Mouse (Mus musculus): ENCODE results near the gene Gm21119. TPM values are rescaled to one million over a fixed set of nuclear protein-coding genes. Genes with fewer than 3 reads are reported as not detected.
"Not testable (repeated sequence)": the region's sequence is repeated elsewhere in the genome, so short reads cannot be mapped to it uniquely, and the experiment has no call there.

The Gm21119 gene
- total RNA-seq, 1 experiment: not detected

DNA sequence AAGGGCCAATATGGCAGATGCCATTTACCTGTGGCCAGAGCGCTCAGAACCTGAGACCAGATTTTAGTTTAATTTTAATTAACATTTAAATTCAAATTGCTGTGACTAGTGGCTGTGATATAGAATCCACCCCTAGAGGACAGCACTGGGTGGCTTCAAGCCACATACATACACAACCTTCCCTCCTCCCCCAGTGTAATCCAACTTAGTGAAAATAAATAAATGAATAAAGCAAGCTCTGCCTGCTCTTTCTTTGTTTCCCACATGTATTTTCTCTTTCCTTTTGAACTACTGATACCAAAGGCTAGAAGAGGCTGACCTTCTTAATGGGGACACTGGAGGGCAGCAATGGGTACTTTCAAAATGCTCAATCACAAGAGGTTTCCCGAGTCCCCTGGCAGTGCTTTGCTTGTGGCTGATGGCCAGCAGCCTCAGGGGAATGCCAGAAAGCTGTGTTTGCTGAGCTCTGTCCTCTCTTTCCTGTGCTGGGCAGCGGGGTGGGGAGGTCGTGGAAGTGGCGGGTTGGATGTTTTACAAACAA lies 21.9 kb upstream of the Gm21119 start:
- H3K4me3 ChIP-seq (ENCODE audit: insufficient read depth in 1 of 2, low read depth in 1 of 2, low read length in 2 of 2, poor library complexity in 1 of 2, severe bottlenecking in 1 of 2); H3K9ac ChIP-seq (ENCODE audit: insufficient read depth, low read depth, low read length, poor library complexity, severe bottlenecking); H3K9me3 ChIP-seq (ENCODE audit: control insufficient read depth, insufficient read depth, low read depth, low read length); DNase-seq (ENCODE audit: low read depth, low spot score); H3K4me1 ChIP-seq (ENCODE audit: control insufficient read depth in 2 of 2, insufficient read depth in 2 of 2, low read length in 2 of 2, poor library complexity in 1 of 2); in situ Hi-C loops (cut with MboI; ENCODE audit: low sequenced_read_pairs in 2 of 2, unreplicated experiment in 2 of 2); H3K27ac ChIP-seq (ENCODE audit: insufficient read depth, low read depth, low read length, poor library complexity, severe bottlenecking); H3K36me3 ChIP-seq (ENCODE audit: control insufficient read depth, insufficient read depth, low read length, poor library complexity, severe bottlenecking): not testable (repeated sequence)

DNA sequence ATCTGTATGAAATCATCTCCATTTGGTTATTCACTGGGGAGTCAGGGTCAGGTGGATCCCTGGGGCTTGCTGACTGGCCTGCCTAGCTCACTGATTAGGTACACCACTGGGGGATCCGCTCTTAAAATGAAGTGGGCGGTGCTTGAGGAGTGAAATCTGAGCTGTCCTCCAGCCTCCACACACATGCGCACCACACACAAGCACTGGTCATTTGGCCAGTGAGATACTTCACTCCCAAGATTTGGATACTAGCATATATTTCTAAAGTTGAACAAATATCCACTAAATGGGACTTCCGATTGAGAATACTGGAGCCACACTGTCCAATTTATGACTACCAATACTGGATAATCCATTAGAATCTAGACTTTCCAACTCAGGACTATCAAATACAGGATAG lies 20.9 kb upstream of the Gm21119 start:
- DNase-seq (ENCODE audit: low read depth, low spot score); H3K27ac ChIP-seq (ENCODE audit: insufficient read depth, low read depth, low read length, poor library complexity, severe bottlenecking); H3K36me3 ChIP-seq (ENCODE audit: control insufficient read depth, insufficient read depth, low read length, poor library complexity, severe bottlenecking); H3K9me3 ChIP-seq (ENCODE audit: control insufficient read depth, insufficient read depth, low read depth, low read length); in situ Hi-C loops (cut with MboI; ENCODE audit: low sequenced_read_pairs in 2 of 2, unreplicated experiment in 2 of 2); H3K9ac ChIP-seq (ENCODE audit: insufficient read depth, low read depth, low read length, poor library complexity, severe bottlenecking); H3K4me1 ChIP-seq (ENCODE audit: control insufficient read depth in 2 of 2, insufficient read depth in 2 of 2, low read length in 2 of 2, poor library complexity in 1 of 2); H3K4me3 ChIP-seq (ENCODE audit: insufficient read depth in 1 of 2, low read depth in 1 of 2, low read length in 2 of 2, poor library complexity in 1 of 2, severe bottlenecking in 1 of 2): not testable (repeated sequence)

- H3K36me3 ChIP-seq (ENCODE audit: control insufficient read depth, insufficient read depth, low read length, poor library complexity, severe bottlenecking); H3K4me1 ChIP-seq (ENCODE audit: control insufficient read depth in 2 of 2, insufficient read depth in 2 of 2, low read length in 2 of 2, poor library complexity in 1 of 2); in situ Hi-C loops (cut with MboI; ENCODE audit: low sequenced_read_pairs in 2 of 2, unreplicated experiment in 2 of 2); DNase-seq (ENCODE audit: low read depth, low spot score); H3K9ac ChIP-seq (ENCODE audit: insufficient read depth, low read depth, low read length, poor library complexity, severe bottlenecking); H3K4me3 ChIP-seq (ENCODE audit: insufficient read depth in 1 of 2, low read depth in 1 of 2, low read length in 2 of 2, poor library complexity in 1 of 2, severe bottlenecking in 1 of 2); H3K9me3 ChIP-seq (ENCODE audit: control insufficient read depth, insufficient read depth, low read depth, low read length); H3K27ac ChIP-seq (ENCODE audit: insufficient read depth, low read depth, low read length, poor library complexity, severe bottlenecking): not testable (repeated sequence)
Measured at GRCm38 (mm10) chr8:20596081-20596841, 18.5 kb upstream of the Gm21119 start.

- in situ Hi-C loops (cut with MboI; ENCODE audit: low sequenced_read_pairs in 2 of 2, unreplicated experiment in 2 of 2); H3K4me1 ChIP-seq (ENCODE audit: control insufficient read depth in 2 of 2, insufficient read depth in 2 of 2, low read length in 2 of 2, poor library complexity in 1 of 2); DNase-seq (ENCODE audit: low read depth, low spot score); H3K27ac ChIP-seq (ENCODE audit: insufficient read depth, low read depth, low read length, poor library complexity, severe bottlenecking); H3K36me3 ChIP-seq (ENCODE audit: control insufficient read depth, insufficient read depth, low read length, poor library complexity, severe bottlenecking); H3K9me3 ChIP-seq (ENCODE audit: control insufficient read depth, insufficient read depth, low read depth, low read length); H3K4me3 ChIP-seq (ENCODE audit: insufficient read depth in 1 of 2, low read depth in 1 of 2, low read length in 2 of 2, poor library complexity in 1 of 2, severe bottlenecking in 1 of 2); H3K9ac ChIP-seq (ENCODE audit: insufficient read depth, low read depth, low read length, poor library complexity, severe bottlenecking): not testable (repeated sequence)
Measured at GRCm38 (mm10) chr8:20596842-20597708, 17.6 kb upstream of the Gm21119 start.

- H3K4me3 ChIP-seq (ENCODE audit: insufficient read depth in 1 of 2, low read depth in 1 of 2, low read length in 2 of 2, poor library complexity in 1 of 2, severe bottlenecking in 1 of 2); H3K36me3 ChIP-seq (ENCODE audit: control insufficient read depth, insufficient read depth, low read length, poor library complexity, severe bottlenecking); in situ Hi-C loops (cut with MboI; ENCODE audit: low sequenced_read_pairs in 2 of 2, unreplicated experiment in 2 of 2); H3K4me1 ChIP-seq (ENCODE audit: control insufficient read depth in 2 of 2, insufficient read depth in 2 of 2, low read length in 2 of 2, poor library complexity in 1 of 2); H3K9ac ChIP-seq (ENCODE audit: insufficient read depth, low read depth, low read length, poor library complexity, severe bottlenecking); H3K27ac ChIP-seq (ENCODE audit: insufficient read depth, low read depth, low read length, poor library complexity, severe bottlenecking); H3K9me3 ChIP-seq (ENCODE audit: control insufficient read depth, insufficient read depth, low read depth, low read length); DNase-seq (ENCODE audit: low read depth, low spot score): not testable (repeated sequence)
Measured at GRCm38 (mm10) chr8:20598300-20599170, 16.2 kb upstream of the Gm21119 start.

DNA sequence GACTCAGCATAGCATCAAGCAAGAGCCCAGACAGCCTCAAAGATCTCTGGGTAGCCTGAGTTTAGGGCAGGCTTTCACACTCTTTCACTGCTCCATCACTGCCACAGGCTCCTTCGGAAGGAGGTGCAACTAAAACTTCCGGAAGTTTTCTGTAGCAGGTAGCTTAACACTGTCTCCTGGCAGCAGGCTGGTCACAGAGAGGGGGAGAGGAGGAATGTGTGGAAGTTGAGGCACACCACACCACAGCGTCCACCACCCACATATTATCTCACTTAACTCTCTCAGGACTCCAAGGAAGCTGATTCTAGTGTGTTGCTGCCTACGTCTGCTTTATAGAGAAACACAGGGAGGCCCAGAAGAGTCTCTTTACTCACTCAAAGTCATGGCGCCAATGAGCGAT lies 15.4 kb upstream of the Gm21119 start:
- H3K4me3 ChIP-seq (ENCODE audit: insufficient read depth in 1 of 2, low read depth in 1 of 2, low read length in 2 of 2, poor library complexity in 1 of 2, severe bottlenecking in 1 of 2); H3K4me1 ChIP-seq (ENCODE audit: control insufficient read depth in 2 of 2, insufficient read depth in 2 of 2, low read length in 2 of 2, poor library complexity in 1 of 2); DNase-seq (ENCODE audit: low read depth, low spot score); H3K9ac ChIP-seq (ENCODE audit: insufficient read depth, low read depth, low read length, poor library complexity, severe bottlenecking); in situ Hi-C loops (cut with MboI; ENCODE audit: low sequenced_read_pairs in 2 of 2, unreplicated experiment in 2 of 2); H3K36me3 ChIP-seq (ENCODE audit: control insufficient read depth, insufficient read depth, low read length, poor library complexity, severe bottlenecking); H3K27ac ChIP-seq (ENCODE audit: insufficient read depth, low read depth, low read length, poor library complexity, severe bottlenecking); H3K9me3 ChIP-seq (ENCODE audit: control insufficient read depth, insufficient read depth, low read depth, low read length): not testable (repeated sequence)

GRCm38 (mm10) chr8:20610856-20611255 lies 3.9 kb upstream of the Gm21119 start:
- H3K27ac ChIP-seq (ENCODE audit: insufficient read depth, low read depth, low read length, poor library complexity, severe bottlenecking); H3K36me3 ChIP-seq (ENCODE audit: control insufficient read depth, insufficient read depth, low read length, poor library complexity, severe bottlenecking); H3K9ac ChIP-seq (ENCODE audit: insufficient read depth, low read depth, low read length, poor library complexity, severe bottlenecking); H3K4me3 ChIP-seq (ENCODE audit: insufficient read depth in 1 of 2, low read depth in 1 of 2, low read length in 2 of 2, poor library complexity in 1 of 2, severe bottlenecking in 1 of 2); DNase-seq (ENCODE audit: low read depth, low spot score); H3K9me3 ChIP-seq (ENCODE audit: control insufficient read depth, insufficient read depth, low read depth, low read length); in situ Hi-C loops (cut with MboI; ENCODE audit: low sequenced_read_pairs in 2 of 2, unreplicated experiment in 2 of 2); H3K4me1 ChIP-seq (ENCODE audit: control insufficient read depth in 2 of 2, insufficient read depth in 2 of 2, low read length in 2 of 2, poor library complexity in 1 of 2): not testable (repeated sequence)

Data from ES-E14 (cell line).